Mouse (Mus musculus) WW6 (cell line): ENCODE measurements around the gene Galnt6.

Experiments
- DNase-seq: peaks from one replicate; pipeline ENCODE4 v3.0.0-alpha.2; 2013; ENCODE audit warnings: low read depth, low spot score

Gene Galnt6

DNA sequence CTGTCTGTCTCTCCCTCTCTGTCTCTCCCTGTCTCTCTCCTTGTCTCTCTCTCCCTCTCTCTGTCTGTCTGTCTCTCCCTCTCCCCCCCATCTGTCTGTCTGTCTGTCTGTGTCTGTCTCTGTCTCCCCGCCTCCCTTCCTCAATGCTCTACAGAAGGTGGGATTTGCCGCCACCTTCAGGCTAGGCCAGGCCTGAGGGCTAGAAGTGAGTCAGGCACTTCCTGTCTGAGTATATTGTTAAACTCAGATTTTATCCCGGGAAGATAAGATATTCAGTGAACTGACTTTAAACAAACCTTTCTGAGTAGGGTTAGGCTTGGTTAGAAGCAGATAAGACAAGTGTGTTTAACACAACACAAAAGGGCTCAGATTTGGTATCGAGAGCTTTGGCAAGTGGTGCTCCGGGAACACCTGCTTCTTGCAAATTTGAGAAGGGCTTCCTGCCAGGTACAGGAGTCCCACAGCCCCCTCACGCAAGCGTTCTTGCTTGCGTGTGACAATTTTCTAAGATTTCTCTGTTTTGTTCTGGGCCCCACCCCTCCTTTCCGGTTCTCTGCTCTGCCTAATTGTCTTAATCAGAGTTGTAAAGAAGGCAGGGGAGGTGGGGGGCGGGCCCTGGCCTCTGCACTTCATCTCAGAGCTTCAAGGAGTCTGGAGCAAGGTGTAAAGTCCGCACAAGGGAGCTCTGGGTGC lies 25.8 kb upstream of the Galnt6 start:
- no peak for DNase-seq

DNA sequence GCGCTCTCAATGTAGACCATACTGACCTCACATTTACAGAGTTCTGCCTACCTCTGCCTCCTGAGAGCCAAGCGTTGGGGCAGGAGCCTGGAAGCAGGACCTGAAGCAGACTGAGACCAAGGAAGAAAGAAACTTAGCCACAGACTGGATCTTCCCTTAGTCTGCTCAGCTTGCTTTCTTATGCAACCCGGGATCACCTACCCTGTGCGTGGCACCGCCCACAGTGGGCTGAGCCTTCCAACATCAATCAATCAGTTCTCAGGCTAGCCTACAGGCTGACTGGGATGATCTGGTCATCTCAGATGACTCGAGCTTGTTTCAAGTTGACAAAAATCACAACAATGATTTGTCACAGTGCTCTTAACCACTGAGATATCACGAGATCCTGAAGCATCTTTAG lies 24.9 kb upstream of the Galnt6 start:
- DNase-seq = peak; percentile 65

DNA sequence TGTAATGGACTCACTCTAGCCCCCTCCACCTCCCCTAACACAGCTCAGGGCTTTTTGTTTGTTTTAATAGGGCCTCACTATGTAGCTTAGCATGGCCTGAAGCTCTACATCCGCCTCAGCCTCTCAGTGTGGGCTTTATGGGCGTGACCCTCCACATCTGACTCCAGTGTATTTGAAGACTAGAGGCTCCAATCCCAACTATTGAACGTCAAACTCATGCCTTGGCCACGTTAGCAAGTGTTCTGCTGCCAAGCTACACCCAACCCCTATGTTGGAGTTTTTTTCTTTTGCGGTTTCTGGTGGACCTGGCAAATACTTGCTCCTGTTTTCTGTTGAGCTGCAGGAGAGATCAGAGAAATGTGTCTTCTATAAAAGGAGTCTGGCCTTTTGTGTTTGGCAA lies 23.9 kb upstream of the Galnt6 start:
- DNase-seq = no peak

DNA sequence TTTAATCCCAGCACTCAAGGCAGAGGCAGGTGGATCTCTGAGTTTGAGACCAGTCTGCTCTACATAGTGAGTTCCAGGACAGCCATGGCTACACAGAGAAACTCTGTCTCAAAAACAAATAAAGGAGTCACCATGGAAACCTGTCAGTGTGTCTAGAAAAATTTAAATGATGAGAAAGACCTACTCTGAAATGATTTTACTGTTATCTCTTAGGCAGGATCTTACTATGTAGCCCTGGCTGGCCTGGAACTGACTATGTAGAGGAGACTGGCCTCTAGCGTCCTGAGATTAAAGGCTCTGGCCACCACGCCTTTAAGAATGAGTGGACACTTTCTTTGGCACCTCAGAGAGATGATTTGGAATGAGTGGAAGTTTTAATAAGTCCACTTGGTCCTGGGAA lies 23.3 kb upstream of the Galnt6 start:
- no peak for DNase-seq

DNA sequence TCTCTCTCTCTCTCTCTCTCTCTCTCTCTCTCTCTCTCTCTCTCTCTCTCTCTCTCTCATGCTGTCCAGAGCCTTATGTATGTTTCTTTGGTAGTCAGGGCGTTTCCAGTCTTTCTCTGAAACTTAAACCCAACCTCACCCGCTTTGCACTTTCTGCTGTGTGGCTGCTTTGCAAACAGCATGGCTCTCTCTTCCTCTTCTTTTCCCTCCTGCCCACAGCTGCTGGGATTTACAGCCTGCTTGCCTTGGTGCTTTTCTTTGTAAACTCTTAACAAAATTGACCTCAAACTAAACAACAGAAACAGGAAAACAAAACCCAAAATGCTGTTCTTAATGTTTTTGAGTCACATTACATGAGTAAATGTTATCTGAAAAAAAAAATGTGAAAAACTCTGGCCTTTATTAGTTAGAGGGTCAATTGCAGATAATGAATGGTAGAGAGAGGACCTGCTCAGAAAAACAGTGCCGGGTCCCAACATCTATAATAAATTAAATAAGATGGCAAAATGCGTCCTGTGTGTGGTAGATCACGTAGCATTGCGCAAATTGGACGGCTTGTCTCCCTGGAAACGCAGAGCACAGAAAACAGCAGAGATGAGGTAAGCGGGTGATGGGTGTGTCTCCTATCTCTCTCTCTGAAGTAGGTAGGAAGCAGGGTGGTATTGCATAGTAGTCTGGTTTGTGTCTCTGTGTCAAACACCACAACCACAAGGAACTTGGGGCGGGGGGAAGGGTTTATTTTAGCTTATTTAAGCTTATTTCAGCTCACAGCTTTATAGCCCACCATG lies 20.8 kb upstream of the Galnt6 start:
- DNase-seq = no peak

DNA sequence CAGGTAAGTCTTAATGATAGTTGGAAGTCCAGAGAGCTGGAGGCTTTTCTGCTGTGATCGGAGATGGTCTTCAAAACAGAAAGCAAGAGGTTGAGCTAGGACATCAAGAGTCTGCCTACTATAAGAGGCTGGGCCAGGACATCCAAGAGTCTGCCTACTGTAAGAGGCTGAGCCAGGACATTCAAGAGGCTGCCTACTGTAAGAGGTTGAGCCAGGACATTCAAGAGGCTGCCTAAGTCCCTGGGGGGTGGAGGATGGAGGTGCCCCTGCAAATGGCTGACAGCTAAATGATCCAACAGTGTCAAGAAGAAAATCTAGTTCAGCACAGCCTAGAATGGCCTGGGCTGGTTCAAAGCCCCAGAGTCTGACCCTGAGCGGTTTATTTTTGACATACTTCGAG lies 19.4 kb upstream of the Galnt6 start:
- no peak for DNase-seq

DNA sequence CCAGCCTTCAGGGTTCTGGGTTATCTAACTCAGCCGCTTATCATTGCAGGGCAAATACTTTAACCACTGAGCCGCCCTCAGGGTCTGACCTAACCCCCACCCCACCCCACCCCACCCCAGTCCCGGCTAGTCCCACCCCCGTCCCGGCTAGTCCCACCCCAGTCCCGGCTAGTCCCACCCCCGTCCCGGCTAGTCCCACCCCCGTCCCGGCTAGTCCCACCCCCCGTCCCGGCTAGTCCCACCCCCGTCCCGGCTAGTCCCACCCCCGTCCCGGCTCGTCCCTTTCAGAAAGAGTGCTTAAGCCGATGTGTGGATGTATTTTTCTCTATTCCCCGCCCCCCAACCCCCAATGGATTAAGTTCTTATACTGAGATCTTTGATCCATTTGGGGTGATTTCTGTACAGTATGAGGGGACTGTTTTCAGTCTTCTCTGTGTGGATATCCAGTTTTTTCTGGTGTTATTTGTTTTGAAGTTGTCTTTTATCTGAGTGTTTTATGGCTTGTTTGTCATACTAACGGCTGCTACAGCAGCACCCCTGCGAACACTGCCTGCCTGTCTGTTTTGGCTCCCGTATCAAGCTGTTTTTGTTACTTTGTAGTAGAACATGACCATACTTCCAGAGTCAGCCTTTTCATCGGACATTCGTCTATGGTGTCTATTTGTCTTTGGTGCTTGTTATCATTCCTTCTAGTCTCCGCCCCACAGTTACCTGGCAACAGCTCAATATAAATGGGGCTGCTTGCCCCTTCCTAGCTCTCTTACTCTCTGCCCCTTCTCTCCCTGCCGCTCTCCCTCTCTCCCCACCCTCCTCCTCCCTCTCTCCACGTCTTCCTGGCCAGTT lies 18.2 kb upstream of the Galnt6 start:
- DNase-seq = no peak

DNA sequence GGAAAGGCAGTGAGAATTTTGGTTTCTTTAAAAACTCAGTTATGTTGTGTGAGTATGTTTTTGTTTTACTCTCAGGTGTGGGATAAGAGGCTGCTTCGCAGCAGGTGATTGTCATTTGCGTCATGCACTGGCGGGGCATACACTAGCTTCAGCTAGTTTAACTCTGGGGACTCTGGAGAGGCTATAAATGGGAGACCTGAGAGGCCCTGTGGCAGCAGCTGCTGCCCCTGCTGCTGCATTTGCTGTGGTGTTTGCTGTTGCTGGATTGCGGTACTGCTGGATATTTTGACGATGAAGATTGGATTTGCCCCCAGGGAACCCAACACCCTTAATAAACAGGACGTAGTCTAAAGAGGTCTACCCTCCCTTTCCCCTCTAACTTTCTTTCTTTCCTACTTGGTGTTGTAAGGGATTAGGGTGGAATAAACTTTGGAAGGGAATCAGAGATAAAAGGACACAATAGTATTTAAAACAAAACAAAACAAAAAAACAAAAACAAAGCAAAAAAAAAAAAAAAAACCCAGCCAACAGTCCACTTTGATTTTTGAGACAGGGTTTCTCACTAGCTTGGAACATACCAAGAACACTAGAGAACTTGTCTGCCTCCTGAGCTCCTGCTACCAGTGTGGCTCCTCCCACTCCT lies 17.4 kb upstream of the Galnt6 start:
- DNase-seq = no peak

DNA sequence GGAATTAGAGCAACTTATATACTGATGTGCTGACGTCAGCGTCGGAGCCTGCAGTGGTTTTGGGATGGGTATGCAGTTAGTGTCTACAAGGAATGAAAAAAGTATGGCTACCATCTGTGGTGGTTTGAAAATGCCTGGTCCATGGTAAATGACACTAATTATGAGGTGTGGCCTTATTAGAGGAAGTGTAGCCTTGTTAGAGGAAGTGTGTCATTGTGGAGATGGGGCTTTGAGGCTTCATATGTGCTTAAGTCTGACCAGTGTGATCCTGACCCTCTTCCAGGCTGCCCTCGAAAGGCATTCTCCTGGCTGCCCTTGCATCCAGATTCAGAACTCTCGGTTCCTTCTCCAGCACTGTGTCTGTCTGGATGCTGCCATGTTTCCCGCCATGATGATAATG lies 14.1 kb upstream of the Galnt6 start:
- DNase-seq = no peak

DNA sequence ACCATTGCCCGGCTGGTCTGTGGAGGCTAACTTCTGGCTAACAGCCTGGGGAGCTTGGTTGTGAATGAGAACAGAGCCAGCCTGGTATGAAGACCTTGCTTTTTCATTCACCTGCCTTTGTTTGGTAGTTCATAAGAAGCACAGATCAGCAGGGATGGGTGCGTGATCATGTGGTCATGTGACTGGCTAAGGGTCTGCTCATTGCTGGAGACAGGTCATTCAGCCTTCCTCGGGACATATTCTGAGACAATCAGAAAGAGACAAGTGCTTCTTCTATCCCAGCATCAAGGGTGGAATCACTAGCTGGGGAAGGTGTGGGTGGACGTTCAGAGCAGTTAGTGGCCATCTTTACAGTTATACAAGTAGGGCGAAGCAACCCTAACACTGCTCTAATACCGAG lies 10.3 kb upstream of the Galnt6 start:
- no peak for DNase-seq

DNA sequence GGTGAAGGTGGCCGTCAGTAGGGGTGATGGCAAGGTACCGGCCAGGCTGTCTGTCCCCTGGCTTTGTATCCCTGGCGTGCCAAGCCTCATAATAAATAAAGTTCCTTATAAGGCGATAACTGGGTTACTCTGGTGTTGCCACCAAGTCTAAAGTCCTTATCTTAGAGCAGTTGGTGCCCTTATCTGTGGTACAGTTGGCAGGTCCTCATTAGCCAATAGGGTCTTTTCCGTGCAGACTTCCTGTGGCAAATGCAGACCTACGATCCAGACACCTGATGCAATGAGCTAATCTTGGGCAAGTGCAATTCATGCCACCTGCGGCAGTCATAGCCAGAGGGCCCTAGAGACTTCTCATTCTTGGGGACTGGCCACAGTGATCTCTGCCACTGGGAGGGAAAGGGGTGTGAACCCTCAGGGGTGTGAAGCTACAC lies 9.2 kb upstream of the Galnt6 start:
- DNase-seq = no peak

DNA sequence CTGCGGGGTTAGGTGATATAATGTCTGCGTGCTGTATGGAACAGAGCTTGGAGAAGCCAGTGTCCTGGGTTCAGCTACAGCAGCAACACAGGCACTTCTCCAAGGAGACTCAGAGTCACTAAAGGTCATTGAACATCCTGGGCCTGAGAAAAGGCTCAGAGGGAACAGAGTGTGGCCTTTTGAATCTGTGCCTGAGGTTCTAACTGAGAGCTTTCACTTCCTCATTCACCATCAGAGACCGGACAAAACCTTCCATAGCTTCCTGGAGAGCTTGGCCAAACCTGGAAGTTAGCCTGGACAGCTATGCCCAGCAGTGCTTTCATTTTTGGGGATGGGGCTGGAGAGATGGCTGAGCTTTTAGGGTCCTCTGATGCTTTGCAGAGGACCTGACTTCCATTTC lies 8.5 kb upstream of the Galnt6 start:
- DNase-seq = no peak

DNA sequence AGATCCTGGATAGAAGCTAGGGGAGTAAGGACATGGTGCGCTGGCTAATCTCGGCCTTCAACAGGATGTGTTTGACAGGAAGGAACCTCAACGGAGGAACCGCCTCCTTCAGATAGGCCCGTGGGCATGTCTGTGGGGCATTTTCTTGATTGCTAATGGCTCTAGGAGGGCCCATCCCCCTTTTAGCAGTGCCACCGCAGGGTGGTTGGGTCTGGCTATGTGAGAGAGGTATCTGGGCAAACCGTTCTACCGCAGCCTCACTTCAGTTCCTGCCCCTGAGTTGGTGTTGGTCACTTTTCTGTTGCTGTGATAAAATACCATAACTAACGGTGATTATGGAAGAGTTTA lies 6.8 kb upstream of the Galnt6 start:
- no peak for DNase-seq

DNA sequence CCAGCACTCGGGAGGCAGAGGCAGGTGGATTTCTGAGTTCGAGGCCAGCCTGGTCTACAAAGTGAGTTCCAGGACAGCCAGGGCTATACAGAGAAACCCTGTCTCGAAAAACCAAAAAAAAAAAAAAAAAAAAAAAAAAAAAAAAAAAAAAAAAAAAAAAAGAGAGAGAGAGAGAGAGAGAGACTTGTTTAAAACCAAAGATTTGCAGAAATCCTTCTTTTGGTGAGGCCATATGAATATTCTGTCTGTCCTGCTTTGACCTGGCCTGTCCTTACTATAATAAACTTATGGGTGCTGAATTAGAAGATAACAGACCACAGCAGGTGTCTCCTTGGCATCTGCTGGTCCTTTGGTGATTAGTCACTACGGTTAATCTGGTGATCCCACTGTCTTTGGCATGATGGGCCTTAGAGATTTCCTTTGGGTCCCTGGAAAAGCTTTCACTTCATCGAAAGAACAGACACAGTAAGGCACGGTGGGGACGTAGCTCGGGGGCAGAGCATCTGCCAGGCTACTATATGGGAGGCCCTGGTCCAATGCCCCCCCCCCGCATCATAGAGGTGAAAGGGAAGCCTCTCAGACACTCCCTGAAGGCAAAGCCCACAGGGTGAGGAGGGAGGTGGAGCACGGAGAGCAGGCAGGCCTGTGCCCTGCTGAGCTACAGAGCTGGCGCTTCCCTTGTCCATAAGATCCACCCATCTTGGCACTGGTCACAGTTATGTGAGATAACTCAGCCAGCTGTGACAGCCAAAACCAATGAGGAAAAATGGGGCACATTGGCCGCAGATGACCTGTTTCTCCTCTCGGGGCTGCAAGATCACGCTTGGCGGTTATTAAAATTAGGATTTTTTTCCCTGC lies 6.1 kb upstream of the Galnt6 start:
- DNase-seq = no peak

DNA sequence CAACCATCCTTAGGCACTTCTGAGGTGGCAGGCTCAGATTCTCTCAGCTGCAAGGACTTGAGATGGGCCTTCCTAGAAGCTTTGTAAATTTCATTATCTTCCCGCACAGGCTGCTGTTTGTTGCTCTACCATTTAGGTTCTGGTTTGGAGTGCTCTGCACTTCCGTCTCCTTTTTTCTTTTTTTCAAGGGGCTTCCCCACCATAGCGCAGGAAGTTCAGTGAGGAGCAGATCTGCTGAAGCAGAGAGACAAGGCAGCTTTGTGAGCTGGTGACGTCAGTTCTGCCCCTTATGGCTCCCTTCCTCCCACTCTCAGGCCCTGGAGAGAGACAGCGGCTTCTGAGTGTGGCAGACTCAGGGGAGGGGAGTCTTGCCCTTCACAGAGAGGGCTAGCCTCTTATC lies 3.4 kb upstream of the Galnt6 start:
- DNase-seq = no peak

DNA sequence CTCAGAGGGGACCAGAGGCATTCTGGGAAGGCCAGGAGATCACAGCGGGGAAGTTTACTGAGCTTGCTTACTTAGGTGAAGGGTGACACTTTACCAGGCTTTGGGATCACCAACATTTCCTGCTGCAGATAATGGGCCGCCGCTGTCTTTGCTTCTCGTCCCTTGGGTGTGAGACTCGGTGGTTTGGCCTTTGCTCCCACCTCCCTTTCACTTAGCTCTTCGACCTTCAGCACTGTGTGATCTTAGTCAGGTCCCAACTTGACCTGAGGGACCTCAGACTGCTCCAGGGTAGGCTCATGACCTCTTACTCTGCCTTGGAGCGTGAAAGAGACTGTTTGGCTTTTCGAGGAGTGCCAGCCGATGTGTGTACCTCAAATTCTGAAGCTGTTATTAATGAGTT lies 1.9 kb upstream of the Galnt6 start:
- DNase-seq = no peak

DNA sequence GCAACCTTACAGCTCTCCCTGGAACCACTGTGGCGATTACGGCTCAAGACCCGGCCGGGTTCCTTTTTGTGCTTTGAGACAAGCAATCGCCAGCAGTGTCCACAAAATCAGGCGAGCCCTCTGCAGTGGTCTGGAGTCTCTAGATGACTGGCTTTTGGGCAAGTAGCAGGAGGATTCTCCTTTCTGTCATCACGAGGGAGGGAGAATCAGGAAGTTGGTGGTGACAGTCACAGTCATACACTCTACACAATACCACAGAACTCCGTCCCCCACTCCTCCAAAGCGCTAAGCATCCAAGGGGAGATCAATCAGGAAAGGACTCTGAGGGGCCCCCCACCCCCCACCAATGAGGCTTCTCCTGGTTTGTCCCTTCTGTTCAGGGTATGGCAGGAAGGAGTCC lies 590 bp downstream of the Galnt6 start:
- DNase-seq = no peak

DNA sequence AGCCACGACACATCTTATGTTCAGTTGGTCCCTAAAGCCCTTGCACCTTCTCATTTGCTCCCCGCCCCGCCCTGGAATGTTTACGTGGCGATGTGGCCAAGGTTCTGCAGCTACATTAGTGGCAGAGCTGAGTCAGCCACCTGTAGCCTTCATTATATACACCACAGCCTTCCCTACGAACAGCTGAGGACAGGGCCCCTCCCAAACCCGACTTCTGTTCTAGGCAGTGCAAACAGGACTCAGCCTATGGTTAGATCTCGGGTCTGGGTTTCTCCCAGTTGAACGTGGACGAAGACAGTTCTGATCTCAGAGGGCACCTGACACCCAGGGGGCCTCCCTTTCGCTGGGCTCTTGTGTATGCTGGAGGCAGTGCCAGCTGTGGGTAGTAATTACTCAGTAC lies 1.3 kb downstream of the Galnt6 start:
- no peak for DNase-seq

DNA sequence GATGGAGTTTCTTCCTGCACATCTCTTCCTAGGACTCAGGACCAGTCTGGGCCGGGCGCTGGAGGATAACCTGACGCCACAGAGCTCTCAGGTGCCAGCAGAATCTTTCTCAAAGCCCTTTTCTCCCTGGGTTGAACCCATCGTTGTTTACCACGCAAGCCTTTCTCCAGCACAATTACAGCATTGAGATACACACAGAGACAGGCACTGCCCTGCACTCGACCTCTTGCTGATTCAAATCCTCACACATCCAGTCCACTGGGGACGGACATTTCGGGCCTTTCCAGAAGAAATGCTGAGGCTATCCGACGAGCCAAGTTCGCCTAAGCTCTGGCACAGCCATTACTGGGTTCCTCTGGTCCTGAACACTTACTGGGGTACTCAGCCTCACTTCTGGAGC lies 2.5 kb downstream of the Galnt6 start:
- DNase-seq = no peak

DNA sequence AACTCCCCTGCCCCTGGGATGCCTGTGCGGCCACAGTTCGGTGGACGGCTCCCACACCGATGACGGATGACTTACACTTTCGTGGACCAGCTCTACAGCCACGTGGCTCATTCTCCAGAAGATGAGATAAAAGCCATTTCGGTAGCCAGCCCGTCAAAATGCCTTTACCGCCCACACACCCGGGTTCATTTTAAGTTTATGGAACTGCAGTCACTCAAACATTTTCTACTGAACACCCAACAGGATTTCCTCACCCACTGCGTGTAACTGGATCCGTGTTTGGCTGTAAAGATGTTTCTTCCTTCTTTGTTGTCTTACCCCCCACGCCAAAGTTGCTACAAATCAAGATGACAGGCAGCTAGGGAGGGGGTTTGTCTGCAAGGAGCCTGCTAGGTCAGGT lies 5.7 kb downstream of the Galnt6 start:
- DNase-seq = no peak

DNA sequence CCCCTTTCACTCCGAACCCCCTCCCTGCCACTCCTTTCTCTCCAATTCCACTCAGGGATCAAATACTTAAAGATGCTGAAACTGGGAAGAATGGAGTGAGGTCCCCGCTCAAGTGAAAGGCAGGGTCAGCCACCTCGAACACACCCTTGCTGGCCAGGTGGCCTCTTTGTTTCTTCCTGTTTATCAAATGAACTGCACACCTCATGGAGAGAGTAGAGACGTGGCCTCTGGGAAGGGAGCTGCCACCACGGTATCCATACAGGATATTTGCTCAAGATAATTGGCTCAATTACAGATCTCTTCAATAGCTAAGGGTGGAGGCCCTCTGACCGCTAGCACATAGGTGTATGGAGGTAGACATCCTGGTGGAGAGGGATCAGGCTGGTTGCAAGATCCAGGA lies 6.6 kb downstream of the Galnt6 start:
- no peak for DNase-seq
